Mouse (Mus musculus): ENCODE results near the gene Apln.
A peak's percentile ranks its signal among the peaks of the same experiment; 100 is the strongest.

The Apln gene

DNA sequence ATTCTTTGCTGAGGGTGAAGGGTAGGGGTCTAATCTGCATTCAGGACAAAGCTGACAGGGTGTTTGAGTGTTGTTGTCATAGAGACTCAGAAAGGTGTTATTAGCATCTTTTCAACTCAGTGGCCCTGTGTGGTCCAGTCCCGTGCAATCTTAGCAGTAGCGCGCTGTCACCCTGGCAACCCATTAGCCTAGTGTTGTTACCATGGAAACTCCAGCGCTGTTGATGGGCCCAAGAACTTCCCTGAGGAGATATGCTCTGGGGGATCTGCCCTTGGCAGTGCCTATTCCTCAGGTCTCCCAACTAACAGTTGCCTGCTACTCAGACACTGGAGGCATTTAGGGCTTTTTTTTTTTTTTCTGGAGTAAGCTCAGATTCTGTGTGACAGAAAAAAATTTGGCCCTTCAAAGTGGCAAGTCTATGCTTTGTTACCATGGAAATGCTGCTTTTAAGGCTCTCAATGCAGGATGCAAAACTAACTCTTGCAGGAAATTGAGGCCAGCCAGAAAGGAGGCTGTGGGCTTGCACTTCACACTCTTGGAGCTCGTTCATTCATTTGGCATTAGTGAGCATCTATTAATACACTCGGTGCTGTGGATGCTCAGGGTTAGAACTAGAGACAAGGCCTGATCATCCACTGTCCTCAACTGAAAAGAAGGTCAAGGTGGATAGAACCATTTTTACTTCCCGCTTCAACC is 17.6 kb downstream of the Apln start:
- peak; percentile 75 for DNase-seq

DNA sequence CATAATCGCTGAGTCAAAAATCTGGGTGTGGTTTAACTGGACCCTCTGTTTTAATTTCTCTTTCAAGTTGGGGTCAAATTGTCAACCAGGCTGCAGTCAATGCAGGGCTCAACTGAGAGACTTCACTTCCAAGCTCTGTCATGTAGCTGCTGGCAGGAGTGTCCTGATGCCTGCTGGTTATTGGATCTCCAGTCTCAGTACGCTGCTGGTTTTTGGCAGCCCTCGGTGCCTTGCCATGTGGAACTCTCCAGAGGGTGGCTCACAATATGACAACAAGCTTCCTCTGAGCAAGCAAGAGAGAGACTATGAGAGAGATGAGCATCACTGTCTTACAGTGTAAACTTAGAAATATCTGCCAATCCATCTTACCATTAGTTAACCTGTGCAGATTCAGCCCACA is 23.0 kb downstream of the Apln start:
- DNase-seq = no peak

DNA sequence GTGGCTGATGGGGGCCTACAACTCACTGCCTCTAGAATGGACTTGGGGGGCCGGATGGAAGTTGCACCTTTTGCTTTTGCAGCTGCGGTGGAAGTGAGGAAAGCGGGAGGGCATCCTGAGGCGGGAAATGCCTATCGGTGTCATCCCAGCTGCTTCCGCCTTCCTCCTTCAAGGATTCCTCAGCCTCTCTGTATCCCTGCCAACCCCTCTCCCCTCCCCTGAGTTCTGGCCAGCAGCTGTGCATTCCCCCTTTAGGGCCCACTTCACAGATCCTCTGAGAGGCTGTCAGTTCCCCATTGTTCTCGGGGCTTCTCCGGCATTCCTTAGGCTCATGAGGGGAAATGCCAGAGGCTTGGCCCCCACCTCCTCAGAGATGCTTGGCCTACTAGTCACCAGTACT is 28.6 kb downstream of the Apln start:
- DNase-seq = no peak

DNA sequence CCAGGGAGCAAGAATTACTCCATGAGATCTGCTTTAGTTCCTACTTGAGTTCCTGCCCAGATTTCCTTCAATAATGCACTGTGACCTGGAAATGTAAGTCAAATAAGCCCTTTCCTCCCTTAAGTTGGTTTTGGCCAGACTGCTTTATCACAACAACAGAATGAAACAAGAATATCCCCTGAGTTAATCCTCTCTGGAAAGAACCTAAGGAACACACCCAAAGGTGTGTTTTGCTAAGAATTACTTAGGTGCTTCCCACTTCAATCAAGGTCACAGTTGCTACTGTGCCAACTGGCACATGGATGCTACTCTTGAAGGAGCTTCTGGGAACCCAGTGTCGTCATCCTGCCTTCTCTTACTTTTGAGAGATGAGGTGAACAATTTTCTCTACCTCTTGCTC is 29.9 kb downstream of the Apln start:
- DNase-seq = no peak

DNA sequence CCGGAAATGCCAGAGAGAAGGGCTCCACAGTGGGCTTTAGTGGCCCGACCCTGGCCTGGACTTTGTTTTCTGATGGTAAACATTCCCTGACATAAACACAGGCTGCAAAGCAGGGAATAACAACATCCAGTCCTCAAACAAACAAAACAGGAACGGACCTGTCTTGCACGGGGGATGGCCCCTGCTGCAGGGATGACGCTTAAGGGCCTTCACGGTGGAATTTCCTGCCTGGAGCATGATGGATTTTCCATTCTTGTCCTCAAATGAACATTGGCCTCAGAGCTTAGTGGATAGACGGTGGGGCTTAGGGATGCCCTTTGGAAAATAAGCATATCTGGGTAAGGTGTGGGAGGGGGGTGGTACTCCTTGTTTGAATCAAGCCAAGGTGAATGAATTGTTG is 33.5 kb downstream of the Apln start:
- no peak for DNase-seq

DNA sequence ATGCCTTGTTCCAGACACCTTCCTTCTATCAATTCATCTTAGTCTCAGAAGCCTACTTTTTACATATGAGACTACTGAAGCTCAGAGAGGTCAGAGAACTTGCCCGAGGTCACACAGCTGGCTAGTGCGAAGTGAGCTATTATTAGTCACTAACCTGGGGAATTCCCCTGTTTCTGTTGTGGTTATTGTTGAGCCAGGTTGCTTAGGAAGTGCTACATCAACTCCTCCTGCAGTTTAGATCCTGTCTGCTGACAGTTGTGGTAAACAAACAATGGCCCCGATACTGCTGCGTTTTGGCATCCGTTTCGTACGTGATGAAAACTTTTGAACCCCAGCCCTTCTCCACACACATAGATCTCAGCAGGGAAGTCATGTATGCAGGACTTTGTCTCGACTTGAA is 36.2 kb downstream of the Apln start:
- no peak for DNase-seq

DNA sequence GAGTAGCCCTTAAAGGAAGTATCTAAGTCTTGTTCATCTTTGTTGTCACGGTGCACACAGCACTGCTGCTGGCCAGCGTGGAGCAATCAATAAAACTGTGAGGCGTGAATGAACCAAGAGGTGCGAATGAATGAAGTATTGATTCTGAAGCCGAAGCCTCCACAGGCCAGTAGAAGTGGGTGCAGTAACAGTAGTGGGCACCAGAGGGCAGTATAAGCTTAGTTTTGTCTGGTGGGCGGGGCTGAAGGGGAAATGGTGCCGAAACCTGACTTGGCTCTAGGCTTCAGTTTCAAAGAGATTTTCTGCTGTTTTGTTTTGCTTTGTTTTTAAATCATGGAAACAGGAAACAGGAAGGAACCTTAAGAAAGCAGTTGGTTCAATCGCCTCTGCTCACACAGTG is 42.0 kb downstream of the Apln start:
- DNase-seq = peak; percentile 68

DNA sequence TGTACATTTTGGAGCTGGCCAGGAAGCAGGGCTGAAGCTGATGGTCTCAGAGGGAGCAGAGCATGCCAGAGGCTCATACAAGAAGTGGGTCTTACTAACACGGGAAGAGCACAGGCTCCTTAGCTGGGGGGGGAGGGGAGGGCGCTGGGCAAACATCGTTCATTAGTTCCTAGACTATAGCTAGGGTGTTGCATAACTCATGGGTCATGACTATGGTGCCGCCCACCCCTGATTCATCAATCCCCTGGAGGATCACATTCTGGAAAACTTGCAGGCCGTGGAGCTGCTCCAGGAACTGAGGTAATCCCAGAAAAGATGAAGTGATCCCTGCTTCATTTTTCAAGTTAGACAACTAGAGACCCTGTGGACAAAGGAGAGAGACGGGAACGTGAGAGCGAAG is 46.6 kb downstream of the Apln start:
- DNase-seq = no peak

DNA sequence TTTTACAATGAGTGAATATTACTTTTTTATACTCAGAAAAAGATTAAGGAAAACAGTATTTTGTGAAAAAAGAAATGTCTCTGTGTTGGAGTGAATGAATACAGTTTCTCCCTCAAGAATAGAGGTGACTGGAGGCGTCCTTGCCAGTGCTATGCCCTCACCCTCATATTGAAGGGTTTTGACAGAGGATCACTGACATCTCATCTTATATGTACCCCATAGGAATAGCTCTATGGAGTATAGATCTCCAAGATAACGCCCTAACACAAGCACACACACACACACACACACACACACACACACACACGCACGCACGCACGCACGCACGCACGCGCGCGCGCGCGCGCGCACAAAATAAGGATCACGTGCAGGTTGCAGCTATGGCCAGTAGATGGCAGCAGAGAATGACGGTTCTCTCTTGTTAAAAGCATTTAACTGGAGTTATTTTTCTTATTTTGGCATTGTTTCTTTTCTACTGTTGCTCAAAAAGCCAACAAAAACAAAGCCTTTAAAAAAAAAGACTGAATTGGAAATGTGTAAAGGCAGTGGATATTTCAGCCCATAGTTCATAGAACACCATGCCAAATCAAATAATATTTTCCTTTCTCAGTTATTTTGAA is 49.5 kb downstream of the Apln start:
- DNase-seq = peak; percentile 75

DNA sequence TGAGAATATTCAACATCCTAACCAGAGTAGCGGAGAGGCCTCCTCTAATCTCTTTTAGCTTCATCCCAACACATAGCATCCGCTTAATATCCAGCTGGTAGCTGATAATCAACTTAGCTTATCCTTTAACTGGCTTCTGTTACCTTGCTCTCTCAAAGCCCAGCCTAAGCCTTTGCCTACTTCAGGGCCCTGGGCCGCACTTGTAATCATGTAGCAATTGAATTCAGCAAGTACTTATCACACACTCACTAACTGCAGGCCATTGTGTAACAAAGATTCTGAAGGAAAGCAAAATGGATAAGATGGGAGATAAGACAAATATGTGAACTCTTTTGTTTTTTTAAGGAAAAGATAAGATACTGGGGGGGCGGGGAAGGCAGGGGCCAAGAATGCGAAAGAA is 57.6 kb downstream of the Apln start:
- no peak for DNase-seq

DNA sequence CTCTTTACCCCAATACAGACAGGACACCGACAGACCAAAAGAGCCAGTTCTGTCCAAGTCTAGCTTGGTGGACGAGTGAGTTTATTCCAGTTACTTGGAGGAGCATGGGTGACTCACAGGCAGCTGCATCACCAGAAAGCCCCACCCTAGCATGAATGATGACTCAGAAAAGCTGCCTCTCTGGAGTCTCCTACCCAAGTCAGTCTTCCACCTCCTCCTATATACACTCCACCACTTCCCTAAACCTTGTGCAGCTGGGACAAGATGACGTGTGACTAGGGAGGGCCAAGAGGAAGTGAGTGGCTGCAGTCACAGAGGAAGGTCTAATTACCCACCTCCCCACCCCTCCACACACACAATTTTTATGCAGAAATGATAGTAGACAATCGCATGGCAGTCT is 58.1 kb downstream of the Apln start:
- DNase-seq = no peak
